Mouse (Mus musculus) mature B cell (primary cell): Measurements from ENCODE around the gene Syce2.

Experiments used
- in situ Hi-C: fragments of 300-500 bp; cut with MboI; formaldehyde crosslinking; loops from 2 replicates; pipeline ENCODE4 v1.14.3; 2019

Syce2 gene

GRCm38 (mm10) chr8:84844397-84845070 is 27.4 kb upstream of the Syce2 start:
- in situ Hi-C loops, result no loop called here

DNA sequence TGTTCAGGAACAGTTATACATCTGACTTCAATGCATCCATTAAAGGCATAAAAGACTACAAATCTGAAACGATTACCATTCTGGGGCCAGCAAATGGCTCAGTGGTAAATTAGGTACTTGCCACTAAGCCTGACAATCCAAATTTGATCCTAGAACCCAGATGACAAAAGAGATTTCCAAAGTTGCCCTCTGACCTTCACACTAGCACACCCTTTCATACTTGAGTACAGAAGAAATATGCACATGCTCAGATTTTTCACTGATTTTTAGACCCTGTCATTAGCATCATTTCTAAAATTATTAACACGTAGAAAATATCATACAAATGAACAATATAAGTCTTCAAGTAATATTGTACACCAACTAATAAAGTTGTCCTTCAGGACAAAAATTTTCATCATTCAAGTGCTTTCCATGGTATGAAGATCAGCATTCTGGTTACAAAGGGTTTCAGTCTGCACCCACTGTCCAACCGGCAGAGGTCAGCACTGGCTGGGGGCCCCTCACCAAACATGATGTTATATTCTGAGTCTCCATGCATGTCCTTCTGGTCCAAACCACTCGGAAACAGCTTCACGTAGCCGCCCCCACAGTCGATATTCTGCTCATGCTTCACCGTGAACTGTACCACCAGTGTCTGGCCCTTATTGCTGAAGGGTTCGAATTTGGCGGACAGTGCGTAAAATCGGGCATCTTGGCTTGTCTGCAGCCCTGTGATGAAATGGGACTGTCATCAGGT is 26.4 kb upstream of the Syce2 start:
- in situ Hi-C loops, result no loop called here

DNA sequence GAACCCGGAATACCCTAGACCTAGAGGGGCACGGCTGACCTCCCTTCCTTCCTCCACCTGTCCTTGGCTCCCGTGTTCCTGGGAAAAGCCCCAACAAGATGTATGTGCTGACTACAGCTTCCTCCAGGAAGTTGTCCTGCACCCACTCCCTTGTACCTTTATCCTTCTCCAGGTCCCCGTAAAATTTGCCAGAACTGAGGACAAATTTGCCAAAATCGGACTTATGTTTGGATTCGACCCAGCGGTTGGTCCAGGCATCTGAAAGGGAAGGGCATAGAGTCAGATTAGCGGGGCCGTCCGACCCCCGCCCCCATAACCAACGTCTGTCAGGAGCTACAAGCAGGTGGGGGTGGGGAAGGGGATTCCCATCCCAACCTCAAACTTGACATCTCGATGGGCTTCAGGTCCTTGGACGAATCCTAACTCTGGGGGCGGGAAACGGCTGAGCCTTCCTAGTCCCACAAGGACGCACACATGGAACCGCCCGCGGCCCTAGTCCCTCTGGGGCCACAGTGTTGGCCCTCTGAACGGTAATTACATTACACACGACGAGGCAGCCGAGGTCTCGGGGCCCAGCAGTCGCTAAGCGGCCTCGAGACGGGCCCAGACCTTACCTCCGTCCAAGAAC is 25.7 kb upstream of the Syce2 start:
- in situ Hi-C loops, result no loop called here

DNA sequence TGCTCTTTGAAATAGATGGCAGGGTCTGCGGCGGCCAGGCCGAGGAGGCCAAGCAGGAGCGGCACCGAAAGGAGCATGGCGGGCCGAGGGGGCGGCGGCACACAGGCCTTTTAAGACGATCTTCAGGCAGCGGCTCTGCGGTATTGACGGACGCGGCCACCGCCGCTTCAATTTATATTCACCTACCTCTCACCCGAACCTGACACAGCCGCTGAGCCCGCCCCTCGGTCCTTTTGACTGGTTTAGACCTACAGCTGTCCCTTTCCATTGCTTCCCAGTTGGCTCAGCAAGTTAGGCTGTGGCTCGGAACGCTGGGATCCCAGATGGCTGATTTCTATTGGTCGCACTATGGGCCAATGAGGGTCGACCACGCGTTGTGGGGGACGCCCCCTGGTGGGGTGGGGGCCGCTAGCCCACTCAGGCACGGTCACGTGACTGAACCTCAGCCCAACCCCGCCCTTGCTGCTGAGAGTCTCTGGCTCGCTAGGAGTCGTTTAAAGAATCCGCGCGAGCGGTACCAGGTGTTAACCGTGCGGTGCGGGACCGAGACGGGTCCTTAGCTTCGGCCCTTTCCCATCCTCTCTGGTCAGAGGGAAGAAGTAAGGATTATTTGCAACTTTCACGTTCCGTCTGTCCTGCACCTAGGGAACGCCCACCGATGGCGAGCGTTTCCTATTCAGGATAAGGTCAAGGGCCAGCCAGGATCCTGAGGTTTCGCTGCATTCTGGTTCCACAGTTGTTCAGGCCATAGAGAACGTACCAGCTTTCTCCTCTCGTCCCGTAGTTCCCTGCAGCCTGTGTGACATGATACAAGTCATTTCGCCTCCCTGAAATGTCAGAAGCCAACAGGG is 25.0 kb upstream of the Syce2 start, which contains the start of gene Calr:
Gene Calr (minus strand): TSS at position 213 of the 851 bp plus-strand sequence.
- in situ Hi-C loops, result no loop called here

DNA sequence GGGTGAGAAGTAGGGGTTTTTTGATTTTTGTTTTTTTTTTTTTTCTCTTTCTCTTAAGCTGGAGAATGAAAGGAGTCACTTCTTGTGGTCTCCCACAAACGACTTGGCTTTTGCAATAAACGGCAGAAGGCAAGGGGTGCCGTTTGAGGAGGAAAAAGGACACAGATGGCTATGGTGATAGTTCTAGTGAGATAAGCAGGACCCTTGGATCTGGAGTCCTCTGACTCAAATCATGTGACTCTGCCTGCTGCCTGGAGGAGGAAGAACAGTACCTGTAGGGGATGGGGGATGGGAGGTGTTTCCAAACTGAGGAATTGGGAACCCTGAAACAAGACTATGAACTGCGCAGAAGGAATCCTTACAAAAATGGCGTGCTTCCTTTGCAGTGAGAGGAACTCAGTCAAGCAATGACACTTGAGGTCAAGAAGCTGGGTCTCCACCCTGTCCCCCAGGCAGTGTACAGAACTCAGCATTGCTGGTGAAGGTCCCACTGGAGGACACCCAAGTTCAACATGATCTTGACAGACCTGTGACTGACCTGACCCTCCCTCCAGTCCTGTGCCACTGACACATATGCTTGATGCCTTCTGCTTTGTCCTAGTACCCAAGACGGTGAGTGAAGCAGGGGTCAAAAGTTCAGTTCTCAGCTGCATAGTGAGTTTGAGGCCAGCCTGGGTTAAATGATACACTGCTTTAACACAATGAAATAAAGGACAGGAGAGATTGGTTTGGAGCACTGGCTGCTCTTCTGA is 24.1 kb upstream of the Syce2 start:
- in situ Hi-C loops, result no loop called here

DNA sequence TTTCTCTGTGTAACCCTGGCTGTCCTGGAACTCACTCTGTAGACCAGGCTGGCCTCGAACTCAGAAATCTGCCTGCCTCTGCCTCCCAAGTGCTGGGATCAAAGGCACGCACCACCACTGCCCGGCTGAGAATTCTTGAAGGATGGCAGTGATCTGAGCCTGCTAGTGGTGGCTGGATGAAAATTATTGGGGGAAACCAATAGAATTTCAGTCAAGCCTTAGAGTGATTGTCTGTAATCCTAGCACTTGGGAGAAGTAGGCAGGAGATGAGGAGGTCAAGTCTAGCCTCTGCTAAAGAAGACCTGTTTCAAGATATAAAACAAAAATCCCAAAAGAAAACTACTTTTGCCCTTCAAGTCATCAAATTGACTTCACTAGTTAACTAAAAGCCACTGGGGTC is 15.5 kb upstream of the Syce2 start:
- in situ Hi-C loops, result no loop called here

DNA sequence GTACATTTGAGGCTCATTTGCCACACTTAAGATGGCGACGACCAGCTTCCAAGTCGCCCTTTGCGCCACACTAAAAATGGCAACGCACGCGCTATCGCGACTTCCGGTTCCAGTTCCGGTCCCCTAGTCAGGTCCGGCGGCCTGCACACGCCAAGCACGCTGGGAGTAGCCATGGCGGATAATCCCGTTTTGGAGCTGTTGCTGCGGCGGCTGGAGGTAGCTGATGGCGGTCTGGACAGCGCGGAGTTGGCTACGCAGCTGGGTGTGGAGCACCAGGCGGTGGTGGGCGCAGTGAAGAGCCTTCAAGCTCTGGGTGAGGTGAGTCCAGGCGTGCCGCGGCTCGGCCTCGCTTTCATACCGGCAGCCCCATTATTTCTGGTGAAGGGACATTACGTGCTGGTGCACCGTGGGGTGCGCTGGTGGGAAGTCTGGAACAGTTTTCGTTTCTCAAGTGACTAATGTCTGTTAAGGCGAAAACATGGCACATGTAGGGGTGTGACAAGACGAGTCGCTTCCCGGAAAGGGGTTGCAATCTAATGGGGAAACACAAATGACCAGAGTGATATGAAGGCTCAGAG is 15.0 kb upstream of the Syce2 start, which contains the start of gene Farsa:
Gene Farsa (plus strand): TSS at position 126 of the 578 bp plus-strand sequence.
- in situ Hi-C loops, result no loop called here

GRCm38 (mm10) chr8:84872309-84872965 is 526 bp downstream of the Syce2 start:
- in situ Hi-C loops, result no loop called here

GRCm38 (mm10) chr8:84873016-84873415 is 1.1 kb downstream of the Syce2 start:
- in situ Hi-C loops, result no loop called here

DNA sequence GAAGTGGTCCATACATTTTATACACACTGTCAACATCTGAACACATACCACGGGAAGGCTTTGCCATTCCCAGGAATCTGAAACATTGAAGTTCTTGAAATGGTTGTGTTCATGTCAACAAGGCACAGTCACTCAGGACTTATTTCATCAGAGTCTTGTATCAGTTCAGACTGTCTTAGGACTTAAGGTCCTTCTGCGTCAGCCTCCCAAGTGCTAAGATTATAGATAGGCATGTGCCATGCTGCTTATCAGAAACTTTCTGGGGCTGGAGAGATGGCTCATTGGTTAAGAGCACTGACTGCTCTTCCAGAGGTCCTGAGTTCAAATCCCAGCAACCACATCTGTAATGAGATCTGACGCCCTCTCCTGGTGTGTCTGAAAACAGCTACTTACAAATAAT is 2.4 kb downstream of the Syce2 start:
- in situ Hi-C loops, result no loop called here

- in situ Hi-C loops, result no loop called here
These were observed 5.6 kb downstream of the Syce2 start for GRCm38 (mm10) chr8:84877297-84878035.

DNA sequence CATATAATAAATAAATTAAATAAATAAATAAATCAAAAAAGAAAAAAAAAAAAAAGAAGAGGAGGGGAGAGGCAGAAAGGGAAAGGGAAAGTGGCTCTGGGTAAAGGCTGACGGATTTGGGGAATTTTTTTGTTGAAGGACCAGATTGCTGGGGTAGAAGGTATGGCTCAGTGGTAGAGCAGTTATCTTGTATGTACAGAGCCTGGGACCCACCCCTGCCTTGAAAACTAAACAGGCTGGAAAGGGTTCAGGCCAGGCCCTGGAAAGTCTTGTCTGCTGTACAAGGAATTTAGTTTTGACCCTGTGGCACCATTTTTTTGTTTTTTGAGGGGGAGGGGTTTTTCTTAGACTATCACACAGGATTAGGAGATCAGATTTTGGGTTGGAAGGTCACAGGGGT is 7.0 kb downstream of the Syce2 start:
- in situ Hi-C loops, result no loop called here

GRCm38 (mm10) chr8:84884728-84885127 is 12.8 kb downstream of the Syce2 start:
- in situ Hi-C loops, result no loop called here

- in situ Hi-C loops, result no loop called here
These were observed 16.4 kb downstream of the Syce2 start for GRCm38 (mm10) chr8:84888280-84888679.

GRCm38 (mm10) chr8:84889141-84889540 is 17.2 kb downstream of the Syce2 start:
- in situ Hi-C loops, result no loop called here

GRCm38 (mm10) chr8:84892993-84893708 is 21.2 kb downstream of the Syce2 start:
- in situ Hi-C loops, result no loop called here

GRCm38 (mm10) chr8:84893709-84894134 is 21.8 kb downstream of the Syce2 start, which contains the start of gene Gcdh:
TSS of gene Gcdh (minus strand) at chr8:84893921.
- in situ Hi-C loops, result no loop called here

DNA sequence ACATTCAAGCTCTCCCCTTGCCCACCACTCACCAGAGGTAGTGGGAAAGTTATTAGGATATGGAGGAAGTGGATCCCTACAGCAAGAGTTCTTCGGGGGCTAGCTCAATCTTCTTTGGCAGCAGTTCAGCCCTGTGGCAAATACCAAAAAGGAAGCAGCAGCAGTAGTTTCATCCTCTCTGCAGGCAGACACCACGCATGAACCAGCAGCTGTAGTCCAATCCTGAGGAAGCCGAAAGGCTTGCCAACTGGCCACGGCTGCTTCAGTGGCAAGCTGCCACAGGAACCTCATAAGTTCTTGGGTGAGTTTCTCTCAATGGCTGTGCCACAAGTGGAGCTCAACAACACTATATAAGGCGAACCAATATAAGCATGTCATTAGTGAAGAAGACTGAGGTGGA is 24.1 kb downstream of the Syce2 start:
- in situ Hi-C loops, result no loop called here

DNA sequence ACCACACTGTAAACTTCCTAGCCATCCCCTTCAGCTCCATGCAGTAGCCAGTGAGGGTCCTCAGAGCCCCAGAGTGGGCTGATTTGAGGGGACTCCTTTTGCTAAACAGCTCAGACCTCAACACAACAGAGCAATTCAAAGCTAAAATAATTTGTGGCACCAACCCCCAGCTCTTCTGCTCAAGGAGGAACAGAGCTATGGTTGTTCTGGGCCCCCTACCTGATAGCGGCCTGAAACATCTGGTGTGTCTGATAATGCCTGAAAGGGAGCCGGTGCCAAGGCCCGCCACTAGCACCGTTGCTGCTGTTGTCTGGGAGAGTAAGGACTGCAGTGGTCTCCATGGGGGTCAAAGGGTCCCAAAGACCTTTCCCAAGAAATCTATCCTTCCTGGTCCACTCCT is 29.2 kb downstream of the Syce2 start:
- in situ Hi-C loops, result no loop called here
